Mouse (Mus musculus): Measurements from ENCODE around the gene Gje1. TPM values are rescaled to one million over a fixed set of nuclear protein-coding genes. Genes with fewer than 3 reads are reported as not detected.

Gene Gje1
- total RNA-seq (2021), result not detected
- long read RNA-seq, experiment 1, result 0 reads
- long read RNA-seq, experiment 2, result 0 reads

GRCm38 (mm10) chr10:14718114-14718513 is at the start of gene Gje1:
Gene Gje1 (minus strand): TSS chr10:14718214.
- DNase-seq, result no peak

GRCm38 (mm10) chr10:14760618-14761017 is 42.6 kb upstream of the Gje1 start:
- DNase-seq, result no peak

GRCm38 (mm10) chr10:14759665-14760558 is 41.9 kb upstream of the Gje1 start:
- no peak for DNase-seq

GRCm38 (mm10) chr10:14734285-14734684 is 16.3 kb upstream of the Gje1 start:
- DNase-seq, result peak; percentile 38

GRCm38 (mm10) chr10:14725671-14726070 is 7.7 kb upstream of the Gje1 start:
- no peak for DNase-seq

- DNase-seq, result peak; percentile 98
Measured at GRCm38 (mm10) chr10:14705072-14706066, 12.6 kb downstream of the Gje1 start, which contains the start of the genes Vta1 and Nmbr. Gene Vta1 (minus strand): TSS chr10:14705560. Gene Nmbr (plus strand): TSS chr10:14705591.

- DNase-seq, result no peak
Measured at GRCm38 (mm10) chr10:14703830-14704420, 14.1 kb downstream of the Gje1 start.

GRCm38 (mm10) chr10:14703239-14703638 is 14.8 kb downstream of the Gje1 start:
- DNase-seq, result no peak

GRCm38 (mm10) chr10:14690349-14690748 is 27.7 kb downstream of the Gje1 start:
- no peak for DNase-seq

GRCm38 (mm10) chr10:14688785-14689442 is 29.1 kb downstream of the Gje1 start:
- no peak for DNase-seq

GRCm38 (mm10) chr10:14685663-14686062 is 32.4 kb downstream of the Gje1 start:
- no peak for DNase-seq

GRCm38 (mm10) chr10:14666147-14666546 is 51.9 kb downstream of the Gje1 start:
- no peak for DNase-seq

Other genes starting within 250 kb of the Gje1 start
- gene Adgrg6, start 172.6 kb downstream of the Gje1 start, total RNA-seq (2021), result 1 to 10 TPM; 2.0 to 4.7 TPM
- 10 to 100 TPM; 47.9 to 51.1 TPM for gene Vta1, start 12.7 kb downstream of the Gje1 start, total RNA-seq (2021)
- gene Nmbr, start 12.6 kb downstream of the Gje1 start, total RNA-seq (2021), result not detected

All from adrenal gland, postnatal 10 days (tissue).